Mouse (Mus musculus) forebrain, embryonic 10.5 days (tissue): ENCODE results near the gene Fam43b. TPM values are rescaled to one million over a fixed set of nuclear protein-coding genes. Genes with fewer than 3 reads are reported as not detected.

Source experiments
- DNase-seq: peaks from one replicate; pipeline ENCODE4 v3.0.0-alpha.2; 2017; ENCODE audit warnings: low spot score; ENCODE audit errors: extremely low spot score
- H3K27ac ChIP-seq: fragments of 300-500 bp; sonication (generic); 2 replicates; pipeline ENCODE4 v1.5.1; 2016; ENCODE audit warnings: mild to moderate bottlenecking
- H3K27me3 ChIP-seq: fragments of 300-500 bp; sonication (generic); 2 replicates; pipeline ENCODE4 v1.6.1; 2016; ENCODE audit warnings: mild to moderate bottlenecking; ENCODE audit not compliant: poor library complexity, severe bottlenecking
- H3K36me3 ChIP-seq: fragments of 300-500 bp; sonication (generic); replicated peaks from 2 replicates; pipeline ENCODE4 v1.6.1; 2016; ENCODE audit warnings: mild to moderate bottlenecking, moderate library complexity
- H3K4me1 ChIP-seq: fragments of 300-500 bp; sonication (generic); 2 replicates; pipeline ENCODE4 v1.6.1; 2016
- H3K4me3 ChIP-seq: fragments of 300-500 bp; sonication (generic); 2 replicates; pipeline ENCODE4 v1.5.1; 2016; ENCODE audit warnings: mild to moderate bottlenecking, moderate library complexity
- H3K9me3 ChIP-seq: fragments of 300-500 bp; sonication (generic); 2 replicates; pipeline ENCODE4 v1.6.1; 2016; ENCODE audit warnings: mild to moderate bottlenecking, moderate library complexity
- WGBS: fragments of 180-500 bp; shearing (Covaris S2); methylation state at CpG from one replicate; pipeline ENCODE4 v1.1.7; 2016; 5-methylcytosine and 5-hydroxymethylcytosine counted together
- polyA plus RNA-seq: library from polyadenylated mRNA; unstranded; fragments of >200 nt; fragmentation: Nextera tagmentation; extraction: Ambion mirVana; gene quantifications from 2 replicates; pipeline ENCODE4 v1.2.1, GENCODE M21; 2016

Gene Fam43b
- polyA plus RNA-seq, 1 experiment from 2014 or later, result not detected

DNA sequence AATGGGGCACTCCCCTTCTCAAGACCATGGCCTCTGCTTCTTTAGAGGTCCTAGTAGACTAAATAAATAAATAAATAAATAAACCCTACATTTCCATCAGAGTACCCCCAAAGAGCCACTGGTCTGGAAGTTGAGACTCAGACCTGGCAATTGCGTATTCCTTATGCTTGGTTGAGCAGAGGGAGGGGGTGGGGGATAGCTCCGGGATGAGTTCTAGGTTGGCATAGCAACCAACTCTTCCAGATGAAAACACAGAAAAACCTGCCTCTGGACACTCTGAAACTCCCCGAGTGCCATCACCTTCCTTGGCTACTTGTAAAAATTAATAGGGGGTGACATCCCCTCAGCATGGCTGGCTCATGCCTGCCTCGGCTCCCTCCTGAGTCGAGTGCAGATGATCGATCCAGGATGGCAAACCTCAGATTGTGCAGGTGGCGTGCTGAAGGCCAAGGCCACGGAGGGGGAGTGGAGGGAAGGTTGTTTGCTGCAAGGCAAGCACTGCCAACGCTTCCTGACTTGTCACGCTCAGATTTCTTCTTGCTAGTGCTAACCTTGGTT lies 16.1 kb downstream of the Fam43b start:
- Histone ChIP-seq H3K27me3 (peaks cover 7% of the 10 kb centered on the region), H3K9me3 (no peaks in the 10 kb centered on the region), H3K36me3 (no peaks in the 10 kb centered on the region), H3K27ac (no peak overlapping the region), H3K4me3 (no peak overlapping the region), H3K4me1 (peaks cover 27% of the 10 kb centered on the region)
- DNase-seq, result no peak
- 65% methylated on average over 10 of the region's 10 CpGs for WGBS

DNA sequence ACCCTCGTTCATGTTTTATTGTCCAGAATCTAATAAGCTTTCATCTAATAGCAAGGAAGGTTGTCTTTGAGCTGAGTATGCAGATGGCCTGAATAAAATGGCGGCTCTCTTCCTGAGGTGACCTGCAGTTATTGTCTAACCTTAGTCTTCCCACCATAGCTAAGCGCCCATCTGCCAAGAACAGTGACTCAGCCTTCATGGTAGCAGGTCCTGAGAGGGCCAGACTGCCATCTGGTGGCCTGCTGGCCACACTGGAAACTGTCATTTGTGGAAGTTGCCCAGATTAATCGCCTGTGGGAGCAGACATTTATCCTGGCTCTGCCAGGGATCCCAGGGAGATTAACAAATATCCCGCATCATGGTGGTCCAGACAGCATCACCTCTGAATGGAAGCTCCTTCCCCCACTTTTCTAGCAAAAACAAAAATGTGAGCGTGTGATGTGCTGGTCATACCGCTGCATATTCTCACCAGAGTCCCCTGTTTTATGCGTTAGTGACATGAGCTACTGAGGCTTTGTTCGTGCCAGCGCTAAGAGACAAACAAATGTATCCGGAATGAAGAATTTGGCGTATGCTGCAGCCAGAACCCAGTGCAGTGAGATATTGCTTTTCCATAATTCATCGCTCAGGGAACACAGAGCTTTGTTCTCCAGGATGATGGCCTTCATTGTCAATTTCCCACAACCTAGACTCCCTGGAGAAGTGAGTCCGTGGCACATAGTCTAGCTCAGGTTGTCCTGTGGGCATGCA lies 17.1 kb downstream of the Fam43b start:
- Histone ChIP-seq H3K27me3 (peaks cover 7% of the 10 kb centered on the region), H3K27ac (0 out of 2 replicates have a peak overlapping the region, but pooled peaks have one; percentile 30), H3K9me3 (no peaks in the 10 kb centered on the region), H3K4me3 (no peak overlapping the region), H3K36me3 (no peaks in the 10 kb centered on the region), H3K4me1 (peaks cover 27% of the 10 kb centered on the region)
- peak; percentile 51 for DNase-seq
- WGBS, result 61% methylated on average over 14 of the region's 14 CpGs

GRCm38 (mm10) chr4:138377526-138377925 lies 18.8 kb downstream of the Fam43b start:
- 53% methylated on average over 6 of the region's 6 CpGs for WGBS
- H3K36me3 ChIP-seq, result no peaks in the 10 kb centered on the region
- DNase-seq, result no peak
- no peak overlapping the region for H3K27ac ChIP-seq
- no peak overlapping the region for H3K4me3 ChIP-seq
- peaks cover 32% of the 10 kb centered on the region for H3K4me1 ChIP-seq
- no peaks in the 10 kb centered on the region for H3K9me3 ChIP-seq
- H3K27me3 ChIP-seq, result peaks cover 7% of the 10 kb centered on the region

- Histone ChIP-seq H3K4me1 (peaks cover 25% of the 10 kb centered on the region), H3K27me3 (no peaks in the 10 kb centered on the region), H3K27ac (no peak overlapping the region), H3K4me3 (no peak overlapping the region), H3K36me3 (no peaks in the 10 kb centered on the region), H3K9me3 (no peaks in the 10 kb centered on the region)
- no peak for DNase-seq
- 89% methylated on average over 3 of the region's 3 CpGs for WGBS
Observed at GRCm38 (mm10) chr4:138375117-138375516, 21.2 kb downstream of the Fam43b start.

DNA sequence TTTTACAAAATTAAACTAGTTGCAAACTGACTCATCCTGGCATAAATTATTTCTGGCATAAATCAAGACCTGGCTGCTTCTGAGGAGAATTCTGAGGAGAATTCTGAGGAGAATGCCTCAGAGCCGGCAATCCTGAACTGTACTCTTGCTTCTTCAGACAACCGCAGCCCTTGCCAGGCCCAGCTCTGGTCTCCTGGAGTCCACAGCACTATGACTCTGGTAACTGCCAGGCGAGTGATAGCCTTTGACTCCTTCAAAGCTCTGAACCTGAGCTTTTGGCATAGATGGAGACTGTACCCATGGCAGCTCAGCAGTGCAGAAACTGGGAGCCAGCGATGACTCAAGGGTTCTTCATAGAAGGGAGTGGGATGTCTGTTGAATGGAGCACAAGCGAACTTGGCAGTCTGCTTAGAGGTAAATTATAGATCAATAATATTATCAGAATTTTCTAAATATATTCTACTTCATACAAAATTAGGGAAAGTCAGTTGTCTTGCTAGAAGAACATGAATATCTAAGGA lies 25.3 kb downstream of the Fam43b start:
- 82% methylated on average over 5 of the region's 5 CpGs for WGBS
- peaks cover 18% of the 10 kb centered on the region for H3K4me1 ChIP-seq
- no peak overlapping the region for H3K4me3 ChIP-seq
- peaks cover 35% of the 10 kb centered on the region for H3K27me3 ChIP-seq
- no peak overlapping the region for H3K27ac ChIP-seq
- no peaks in the 10 kb centered on the region for H3K36me3 ChIP-seq
- DNase-seq, result no peak
- no peaks in the 10 kb centered on the region for H3K9me3 ChIP-seq

DNA sequence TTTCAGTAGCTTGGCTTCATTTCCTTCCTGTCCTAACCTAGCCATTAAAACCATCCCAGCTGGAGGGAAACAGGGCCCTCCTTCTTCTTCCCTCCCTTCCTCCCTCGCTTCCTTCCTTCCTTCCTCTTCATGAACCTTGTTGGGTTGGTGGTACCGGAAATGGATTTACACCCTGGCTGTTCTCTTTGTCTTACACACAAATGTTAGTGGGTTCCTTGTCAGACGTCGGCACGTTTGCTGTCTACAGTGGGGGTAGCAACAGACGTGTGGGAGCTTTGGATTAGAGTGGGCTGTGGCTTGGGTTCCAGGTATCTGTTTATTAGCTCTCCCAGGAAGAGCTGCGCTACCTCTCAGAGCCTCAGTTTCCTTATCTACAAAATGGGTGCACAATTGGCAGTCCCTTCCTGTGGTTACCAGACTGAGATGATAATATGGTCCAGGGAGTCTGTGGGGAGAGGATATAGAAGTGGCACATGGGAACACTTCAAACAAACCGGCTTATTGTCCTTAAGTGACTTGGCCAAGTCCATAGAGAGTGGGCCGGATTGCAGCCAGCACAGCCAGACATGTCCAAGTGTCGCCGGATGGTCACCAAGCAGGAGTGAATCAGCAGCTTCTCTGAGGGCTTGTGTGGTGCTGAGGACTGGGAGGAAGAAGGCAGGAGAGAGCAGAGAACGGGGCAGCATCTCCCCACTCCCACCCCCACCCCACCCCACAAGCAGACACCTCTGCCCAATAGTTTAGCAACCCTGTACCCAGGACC lies 27.6 kb downstream of the Fam43b start:
- Histone ChIP-seq H3K4me3 (no peak overlapping the region), H3K9me3 (no peaks in the 10 kb centered on the region), H3K27me3 (peaks cover 41% of the 10 kb centered on the region), H3K36me3 (no peaks in the 10 kb centered on the region), H3K27ac (no peak overlapping the region), H3K4me1 (peaks cover 18% of the 10 kb centered on the region)
- DNase-seq, result no peak
- whole genome bisulfite sequencing, result 89% methylated on average over 12 of the region's 12 CpGs

- Histone ChIP-seq H3K27me3 (peaks cover 41% of the 10 kb centered on the region), H3K27ac (peak within 1 kb of the TSS; percentile 73), H3K4me3 (peak within 1 kb of the TSS; percentile 55), H3K36me3 (no peaks in the 10 kb centered on the region), H3K9me3 (no peaks in the 10 kb centered on the region), H3K4me1 (peaks cover 13% of the 10 kb centered on the region)
- 11% methylated on average over 34 of the region's 34 CpGs for WGBS
- peak; percentile 67 for DNase-seq
Observed at GRCm38 (mm10) chr4:138367641-138368497, 28.5 kb downstream of the Fam43b start, which contains the start of gene Cda. Gene Cda, minus strand, starts transcription at chr4:138367992.

GRCm38 (mm10) chr4:138366561-138366960 lies 29.8 kb downstream of the Fam43b start:
- H3K27ac ChIP-seq, result no peak overlapping the region
- H3K9me3 ChIP-seq, result no peaks in the 10 kb centered on the region
- 88% methylated on average over 2 of the region's 2 CpGs for WGBS
- H3K27me3 ChIP-seq, result peaks cover 47% of the 10 kb centered on the region
- H3K4me3 ChIP-seq, result no peak overlapping the region
- no peak for DNase-seq
- no peaks in the 10 kb centered on the region for H3K36me3 ChIP-seq
- peaks cover 18% of the 10 kb centered on the region for H3K4me1 ChIP-seq

DNA sequence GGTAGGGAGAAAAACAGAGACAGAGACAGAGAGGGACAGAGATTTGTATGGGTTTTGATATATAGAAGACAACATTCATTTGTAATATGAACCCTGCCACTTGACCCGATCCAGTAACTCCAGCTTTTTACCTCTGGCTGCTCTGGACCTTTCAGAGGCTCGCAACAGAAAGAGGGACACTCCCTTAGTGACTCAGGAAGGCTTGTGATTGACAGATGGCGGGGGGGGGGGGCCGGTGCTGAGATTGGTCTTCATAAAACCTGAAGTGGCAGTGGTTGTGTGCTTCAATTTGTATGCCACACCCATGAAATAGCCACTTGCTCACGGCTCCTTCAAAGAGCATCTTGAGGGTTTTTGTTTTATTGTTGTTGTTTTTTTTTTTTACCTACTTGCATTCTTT lies 32.8 kb downstream of the Fam43b start:
- H3K27ac ChIP-seq, result no peak overlapping the region
- peaks cover 50% of the 10 kb centered on the region for H3K27me3 ChIP-seq
- WGBS, result 78% methylated on average over 5 of the region's 5 CpGs
- H3K9me3 ChIP-seq, result no peaks in the 10 kb centered on the region
- no peaks in the 10 kb centered on the region for H3K36me3 ChIP-seq
- H3K4me1 ChIP-seq, result peaks cover 24% of the 10 kb centered on the region
- DNase-seq, result no peak
- H3K4me3 ChIP-seq, result no peak overlapping the region

DNA sequence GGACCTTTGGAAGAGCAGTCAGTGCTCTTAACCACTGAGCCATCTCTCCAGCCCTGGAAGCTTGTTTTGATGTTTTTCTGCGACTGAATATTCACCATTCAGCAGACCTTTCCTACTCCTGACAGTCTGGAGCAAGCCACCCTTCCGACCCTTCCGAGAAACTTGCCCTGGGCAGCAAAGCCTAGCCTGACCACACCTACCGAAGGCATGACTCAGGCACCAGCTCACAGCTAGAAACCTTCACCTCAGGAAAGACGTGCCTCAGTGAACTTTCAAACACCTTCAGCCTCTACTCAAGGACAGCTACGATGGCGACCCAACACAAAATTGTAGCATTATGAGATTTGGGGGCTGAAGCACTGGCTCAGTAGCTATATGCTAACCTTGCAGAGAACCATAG lies 33.4 kb downstream of the Fam43b start:
- Histone ChIP-seq H3K4me3 (no peak overlapping the region), H3K9me3 (no peaks in the 10 kb centered on the region), H3K27me3 (peaks cover 43% of the 10 kb centered on the region), H3K27ac (no peak overlapping the region), H3K36me3 (no peaks in the 10 kb centered on the region), H3K4me1 (peaks cover 18% of the 10 kb centered on the region)
- 84% methylated on average over 7 of the region's 7 CpGs for WGBS
- no peak for DNase-seq

DNA sequence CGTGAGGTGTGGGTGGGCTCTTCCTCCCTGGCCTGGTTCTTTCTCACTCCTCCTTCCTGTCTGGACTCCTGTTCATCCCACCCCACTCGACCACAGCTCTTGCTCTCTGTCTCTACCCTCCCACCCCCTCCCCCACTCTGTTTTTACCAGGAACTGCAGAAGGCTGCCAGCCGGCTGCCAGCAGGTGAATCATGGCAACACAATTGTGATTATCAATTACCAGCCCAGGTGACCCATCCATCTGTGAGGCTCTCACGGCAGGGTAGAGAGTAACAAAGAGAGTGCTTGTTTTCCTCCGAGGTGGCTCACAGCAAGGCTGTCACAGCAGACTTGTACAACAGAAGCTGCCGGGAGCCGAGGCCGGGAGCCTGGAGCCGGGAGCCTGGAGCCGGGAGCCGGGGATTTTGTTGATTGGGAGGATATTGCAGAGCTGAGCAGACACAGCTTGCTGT lies 34.9 kb downstream of the Fam43b start:
- Histone ChIP-seq H3K9me3 (no peaks in the 10 kb centered on the region), H3K27ac (peak overlapping the region; percentile 27; the same call in 1 of the 2 replicates), H3K27me3 (peaks cover 29% of the 10 kb centered on the region), H3K4me3 (peak overlapping the region; percentile 13), H3K4me1 (peaks cover 12% of the 10 kb centered on the region), H3K36me3 (no peaks in the 10 kb centered on the region)
- WGBS, result 10% methylated on average over 11 of the region's 11 CpGs
- DNase-seq, result peak; percentile 23

DNA sequence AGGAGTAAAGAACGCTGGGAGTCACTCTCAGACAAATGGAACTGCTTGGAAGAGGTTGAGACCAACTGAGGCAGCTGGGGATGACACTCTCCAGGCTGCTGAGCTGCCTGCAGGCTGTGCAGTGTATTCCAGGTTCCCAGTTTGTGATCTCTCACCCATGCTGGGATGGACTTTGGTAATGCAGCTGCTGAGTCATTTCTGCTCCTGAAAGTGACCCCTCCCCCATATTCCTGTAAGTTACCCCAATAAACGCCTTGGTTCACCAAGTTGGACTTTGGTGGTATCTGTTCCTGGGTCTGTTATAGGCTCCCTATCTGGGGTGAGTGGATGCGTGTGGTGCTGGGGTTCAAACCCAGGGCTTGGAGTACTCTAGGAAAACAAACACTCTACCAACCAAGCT lies 38.2 kb downstream of the Fam43b start:
- Histone ChIP-seq H3K4me1 (peaks cover 12% of the 10 kb centered on the region), H3K27me3 (peaks cover 19% of the 10 kb centered on the region), H3K9me3 (no peaks in the 10 kb centered on the region), H3K4me3 (no peak overlapping the region), H3K27ac (no peak overlapping the region), H3K36me3 (no peaks in the 10 kb centered on the region)
- WGBS, result 87% methylated on average over 3 of the region's 3 CpGs
- DNase-seq, result no peak
